Mouse (Mus musculus): Measurements from ENCODE around the gene Olfr1155. TPM values are rescaled to one million over a fixed set of nuclear protein-coding genes. Genes with fewer than 3 reads are reported as not detected.

Gene Olfr1155
- not detected for total RNA-seq (2021)
- long read RNA-seq, experiment 1, result 0 reads
- long read RNA-seq, experiment 2, result 0 reads

DNA sequence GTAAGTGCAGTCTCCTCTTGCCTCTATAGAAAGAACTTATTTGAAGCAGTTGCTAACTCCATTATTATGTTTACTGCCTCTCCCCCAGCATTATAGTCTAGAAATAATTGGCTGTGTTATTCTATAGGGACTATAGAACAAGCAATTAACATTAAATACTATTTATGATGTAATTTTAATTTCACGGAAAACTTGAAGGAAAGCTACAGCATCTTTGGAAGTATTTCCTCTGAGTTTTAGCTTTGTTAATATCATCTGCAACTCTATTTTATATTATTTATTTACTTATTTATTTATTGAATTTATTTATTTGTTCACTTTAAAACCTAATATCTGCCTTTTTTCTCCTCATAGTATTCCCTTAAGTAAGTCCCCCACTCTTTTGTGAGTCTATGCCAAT lies at the start of gene Olfr1155:
Gene Olfr1155, minus strand, starts transcription at position 101 of the 400 bp plus-strand sequence.
- DNase-seq (ENCODE audit: low spot score in 2 of 2), result no peak

- no peak for DNase-seq (ENCODE audit: low spot score in 2 of 2)
Measured at GRCm38 (mm10) chr2:87989813-87990212, 44.9 kb upstream of the Olfr1155 start, which contains the start of gene Olfr1158. Gene Olfr1158 (plus strand): TSS chr2:87990113.

- no peak for DNase-seq (ENCODE audit: low spot score in 2 of 2)
Measured at GRCm38 (mm10) chr2:87974563-87974962, 29.6 kb upstream of the Olfr1155 start, which contains the start of gene Olfr74. Gene Olfr74 (minus strand): TSS chr2:87974663.

DNA sequence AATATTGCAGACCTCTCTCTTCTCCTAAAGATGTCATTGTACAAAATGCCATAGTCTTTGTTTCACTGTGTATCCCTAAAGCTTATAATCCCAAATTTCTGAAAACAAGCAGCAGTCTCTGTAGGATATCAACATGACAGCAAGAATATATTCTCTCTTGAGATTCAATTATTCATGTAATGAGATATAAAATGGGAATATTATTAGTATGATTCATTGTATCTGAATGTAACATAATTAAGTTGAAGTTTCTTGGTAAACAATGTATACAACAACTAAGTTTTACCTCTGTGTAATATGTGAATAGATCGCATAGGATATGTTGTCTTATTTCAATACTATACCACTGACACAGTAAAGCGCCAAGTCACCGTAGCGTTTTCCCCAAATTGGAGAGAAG lies 23.3 kb upstream of the Olfr1155 start, which contains the start of gene Olfr1157:
Gene Olfr1157, minus strand, starts transcription at position 101 of the 400 bp plus-strand sequence.
- no peak for DNase-seq (ENCODE audit: low spot score in 2 of 2)

- no peak for DNase-seq (ENCODE audit: low spot score in 2 of 2)
Measured at GRCm38 (mm10) chr2:87953000-87953399, 8.1 kb upstream of the Olfr1155 start, which contains the start of gene Olfr1156. Gene Olfr1156 (minus strand): TSS chr2:87953100.

DNA sequence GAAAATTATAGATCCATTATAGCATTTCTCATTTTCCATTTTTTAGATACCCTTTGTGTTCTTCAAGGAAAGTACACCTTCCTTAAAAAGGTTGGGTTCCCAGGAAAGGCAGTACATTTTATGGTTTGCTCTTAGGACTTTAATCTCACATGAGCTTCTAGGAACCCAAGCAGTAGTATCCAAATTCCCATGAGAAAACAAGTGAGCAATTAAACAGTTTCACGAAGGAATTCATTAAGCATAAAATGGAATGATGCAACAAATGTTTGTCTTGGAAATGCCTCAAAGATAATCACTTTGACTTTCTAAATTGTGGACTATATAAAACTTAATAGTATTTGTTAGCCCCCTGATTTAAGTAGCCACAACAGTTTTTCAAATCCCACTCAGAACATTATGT lies 39.9 kb downstream of the Olfr1155 start, which contains the start of gene Olfr1154:
Gene Olfr1154, minus strand, starts transcription at position 101 of the 400 bp plus-strand sequence.
- DNase-seq (ENCODE audit: low spot score in 2 of 2), result no peak

- DNase-seq (ENCODE audit: low spot score in 2 of 2), result no peak
Measured at GRCm38 (mm10) chr2:87894662-87895061, 50.3 kb downstream of the Olfr1155 start, which contains the start of gene Olfr1153. Gene Olfr1153 (plus strand): TSS chr2:87894962.

Other genes with a start within 250 kb of the Olfr1155 start
- gene Olfr1137, start 232.0 kb downstream of the Olfr1155 start, total RNA-seq (2021), result not detected
- not detected for gene Olfr1138, start 205.2 kb downstream of the Olfr1155 start, total RNA-seq (2021)
- not detected for gene Olfr1140, start 201.4 kb downstream of the Olfr1155 start, total RNA-seq (2021)
- gene Olfr1141, start 191.1 kb downstream of the Olfr1155 start, total RNA-seq (2021), result not detected
- gene Olfr152, start 165.7 kb downstream of the Olfr1155 start, total RNA-seq (2021), result not detected
- not detected for gene Olfr1143, start 144.5 kb downstream of the Olfr1155 start, total RNA-seq (2021)
- not detected for gene Olfr1145, start 135.3 kb downstream of the Olfr1155 start, total RNA-seq (2021)
- gene Olfr1148, start 114.6 kb downstream of the Olfr1155 start, total RNA-seq (2021), result not detected
- not detected for gene Olfr1150-ps1, start 101.1 kb downstream of the Olfr1155 start, total RNA-seq (2021)
- not detected for gene Olfr1151, start 89.3 kb downstream of the Olfr1155 start, total RNA-seq (2021)
- gene Olfr1152, start 78.6 kb downstream of the Olfr1155 start, total RNA-seq (2021), result not detected
- not detected for gene Olfr1153, start 50.2 kb downstream of the Olfr1155 start, total RNA-seq (2021)
- not detected for gene Olfr1154, start 40.0 kb downstream of the Olfr1155 start, total RNA-seq (2021)
- not detected for gene Olfr1156, start 8.0 kb upstream of the Olfr1155 start, total RNA-seq (2021)
- gene Olfr1157, start 23.2 kb upstream of the Olfr1155 start, total RNA-seq (2021), result not detected
- not detected for gene Olfr74, start 29.5 kb upstream of the Olfr1155 start, total RNA-seq (2021)
- gene Olfr1158, start 45.0 kb upstream of the Olfr1155 start, total RNA-seq (2021), result not detected
- not detected for gene Olfr1160, start 63.1 kb upstream of the Olfr1155 start, total RNA-seq (2021)
- not detected for gene Olfr1161, start 77.6 kb upstream of the Olfr1155 start, total RNA-seq (2021)
- not detected for gene Olfr73, start 92.6 kb upstream of the Olfr1155 start, total RNA-seq (2021)
- not detected for gene Olfr1162, start 106.0 kb upstream of the Olfr1155 start, total RNA-seq (2021)
- gene Olfr1163, start 126.7 kb upstream of the Olfr1155 start, total RNA-seq (2021), result not detected
- gene Olfr1164, start 148.8 kb upstream of the Olfr1155 start, total RNA-seq (2021), result not detected
- not detected for gene Olfr1166, start 183.1 kb upstream of the Olfr1155 start, total RNA-seq (2021)
- not detected for gene Olfr1167, start 210.1 kb upstream of the Olfr1155 start, total RNA-seq (2021)
- gene Olfr1168, start 236.7 kb upstream of the Olfr1155 start, total RNA-seq (2021), result not detected

All from adrenal gland, adult 18-20 months (tissue).